Mouse (Mus musculus): Measurements from ENCODE around the gene Bcl7b. TPM values are rescaled to one million over a fixed set of nuclear protein-coding genes. Genes with fewer than 3 reads are reported as not detected.
A peak's percentile ranks its signal among the peaks of the same experiment; 100 is the strongest.

Gene Bcl7b
- polyA plus RNA-seq, 1 experiment = 22.9 TPM

- peak; percentile 50; the same call in 1 of the 2 replicates for TF ChIP-seq POLR2A (IDR thresholded peaks at IDR 0.05; ENCODE audit: borderline replicate concordance, extremely low read depth, insufficient read depth, insufficient read length, poor library complexity, severe bottlenecking)
- TF ChIP-seq CTCF (IDR thresholded peaks at IDR 0.05; ENCODE audit: borderline replicate concordance, extremely low read depth, insufficient read depth, insufficient read length) = no peak
- peak; percentile 100 for DNase-seq (ENCODE audit: low read depth)
Measured at GRCm38 (mm10) chr5:135186621-135187348, 18.7 kb downstream of the Bcl7b start, which contains the start of gene Baz1b. Gene Baz1b, plus strand, starts transcription at chr5:135187264.

GRCm38 (mm10) chr5:135187349-135188213 lies 19.5 kb downstream of the Bcl7b start:
- TF ChIP-seq CTCF (IDR thresholded peaks at IDR 0.05; ENCODE audit: borderline replicate concordance, extremely low read depth, insufficient read depth, insufficient read length) (no peak), POLR2A (IDR thresholded peaks at IDR 0.05; ENCODE audit: borderline replicate concordance, extremely low read depth, insufficient read depth, insufficient read length, poor library complexity, severe bottlenecking) (no peak)
- peak; percentile 31 for DNase-seq (ENCODE audit: low read depth)

GRCm38 (mm10) chr5:135188214-135188554 lies 20.1 kb downstream of the Bcl7b start:
- no peak for TF ChIP-seq CTCF (IDR thresholded peaks at IDR 0.05; ENCODE audit: borderline replicate concordance, extremely low read depth, insufficient read depth, insufficient read length)
- no peak for TF ChIP-seq POLR2A (IDR thresholded peaks at IDR 0.05; ENCODE audit: borderline replicate concordance, extremely low read depth, insufficient read depth, insufficient read length, poor library complexity, severe bottlenecking)
- DNase-seq (ENCODE audit: low read depth) = no peak

DNA sequence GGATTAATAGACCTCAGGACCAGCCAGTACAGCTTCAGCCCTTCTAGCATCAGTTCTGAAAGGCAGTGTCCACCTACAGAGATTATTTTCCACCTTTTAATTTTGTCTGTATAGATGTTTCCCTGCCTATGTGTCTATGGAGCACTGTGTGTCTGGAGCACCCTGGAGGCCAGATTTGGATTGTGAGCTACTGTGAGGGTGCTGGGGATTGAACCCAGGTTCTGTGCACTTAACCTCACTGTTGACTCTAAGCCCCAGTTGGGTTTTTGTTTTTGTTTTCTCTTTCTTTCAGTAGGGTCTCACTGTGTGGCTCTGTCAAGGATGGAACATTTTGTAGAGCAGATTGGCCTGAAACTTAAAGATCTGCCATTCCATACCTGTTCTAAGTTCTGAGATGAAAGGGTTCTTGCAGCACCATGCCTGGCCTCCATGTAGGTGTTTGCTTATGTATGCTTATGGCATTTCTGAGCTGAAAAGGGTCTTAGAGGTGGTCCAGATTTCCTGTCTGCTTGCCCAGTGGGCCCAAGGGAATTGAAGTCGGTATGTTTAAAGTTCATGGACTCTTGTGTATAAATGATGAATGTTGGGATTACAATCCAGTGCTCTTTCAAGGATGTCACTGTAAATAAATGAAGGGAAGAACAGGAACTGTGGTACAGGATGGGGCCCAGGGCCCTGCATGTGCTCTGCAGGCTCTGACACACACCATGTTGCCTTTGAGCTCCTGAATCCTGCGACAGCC lies 21.4 kb downstream of the Bcl7b start:
- no peak for TF ChIP-seq POLR2A (IDR thresholded peaks at IDR 0.05; ENCODE audit: borderline replicate concordance, extremely low read depth, insufficient read depth, insufficient read length, poor library complexity, severe bottlenecking)
- no peak for TF ChIP-seq CTCF (IDR thresholded peaks at IDR 0.05; ENCODE audit: borderline replicate concordance, extremely low read depth, insufficient read depth, insufficient read length)
- no peak for DNase-seq (ENCODE audit: low read depth)

GRCm38 (mm10) chr5:135191620-135192019 lies 23.5 kb downstream of the Bcl7b start:
- no peak for TF ChIP-seq POLR2A (IDR thresholded peaks at IDR 0.05; ENCODE audit: borderline replicate concordance, extremely low read depth, insufficient read depth, insufficient read length, poor library complexity, severe bottlenecking)
- TF ChIP-seq CTCF (IDR thresholded peaks at IDR 0.05; ENCODE audit: borderline replicate concordance, extremely low read depth, insufficient read depth, insufficient read length) = peak; percentile 69; the same call in 1 of the 2 replicates
- DNase-seq (ENCODE audit: low read depth) = peak; percentile 82

- TF ChIP-seq CTCF (IDR thresholded peaks at IDR 0.05; ENCODE audit: borderline replicate concordance, extremely low read depth, insufficient read depth, insufficient read length) = no peak
- TF ChIP-seq POLR2A (IDR thresholded peaks at IDR 0.05; ENCODE audit: borderline replicate concordance, extremely low read depth, insufficient read depth, insufficient read length, poor library complexity, severe bottlenecking) = no peak
- peak; percentile 13 for DNase-seq (ENCODE audit: low read depth)
Measured at GRCm38 (mm10) chr5:135192431-135192830, 24.3 kb downstream of the Bcl7b start.

DNA sequence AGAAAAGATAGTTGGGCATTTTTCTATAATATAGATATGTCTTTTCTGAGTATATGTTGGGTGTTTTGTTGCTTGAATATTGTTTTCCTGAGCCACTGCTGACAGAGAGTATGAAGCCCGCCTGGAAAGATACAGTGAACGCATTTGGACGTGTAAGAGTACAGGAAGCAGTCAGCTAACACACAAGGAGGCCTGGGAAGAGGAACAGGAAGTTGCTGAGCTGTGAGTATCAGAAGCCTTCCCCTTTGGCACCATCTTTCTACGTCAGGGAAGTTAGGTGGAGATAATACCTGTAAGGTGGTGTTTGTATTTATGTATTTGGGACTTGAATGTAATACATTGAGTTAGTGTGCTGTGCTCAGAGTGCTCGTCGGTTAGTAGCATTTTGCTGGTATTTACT lies 28.3 kb downstream of the Bcl7b start:
- TF ChIP-seq CTCF (IDR thresholded peaks at IDR 0.05; ENCODE audit: borderline replicate concordance, extremely low read depth, insufficient read depth, insufficient read length) (no peak), POLR2A (IDR thresholded peaks at IDR 0.05; ENCODE audit: borderline replicate concordance, extremely low read depth, insufficient read depth, insufficient read length, poor library complexity, severe bottlenecking) (no peak)
- DNase-seq (ENCODE audit: low read depth) = no peak

- TF ChIP-seq CTCF (IDR thresholded peaks at IDR 0.05; ENCODE audit: borderline replicate concordance, extremely low read depth, insufficient read depth, insufficient read length) (no peak), POLR2A (IDR thresholded peaks at IDR 0.05; ENCODE audit: borderline replicate concordance, extremely low read depth, insufficient read depth, insufficient read length, poor library complexity, severe bottlenecking) (no peak)
Measured at GRCm38 (mm10) chr5:135202763-135203162, 34.7 kb downstream of the Bcl7b start.

GRCm38 (mm10) chr5:135208197-135208596 lies 40.1 kb downstream of the Bcl7b start:
- TF ChIP-seq POLR2A (IDR thresholded peaks at IDR 0.05; ENCODE audit: borderline replicate concordance, extremely low read depth, insufficient read depth, insufficient read length, poor library complexity, severe bottlenecking) = no peak
- TF ChIP-seq CTCF (IDR thresholded peaks at IDR 0.05; ENCODE audit: borderline replicate concordance, extremely low read depth, insufficient read depth, insufficient read length) = peak; percentile 30; the same call in 1 of the 2 replicates
- no peak for DNase-seq (ENCODE audit: low read depth)

More at GRCm38 (mm10) chr5:135202763-135203162, 34.7 kb downstream of the Bcl7b start:
- no peak for DNase-seq (ENCODE audit: low read depth)

GRCm38 (mm10) chr5:135216871-135217270 lies 48.8 kb downstream of the Bcl7b start:
- DNase-seq (ENCODE audit: low read depth) = no peak
- TF ChIP-seq POLR2A (IDR thresholded peaks at IDR 0.05; ENCODE audit: borderline replicate concordance, extremely low read depth, insufficient read depth, insufficient read length, poor library complexity, severe bottlenecking) (no peak), CTCF (IDR thresholded peaks at IDR 0.05; ENCODE audit: borderline replicate concordance, extremely low read depth, insufficient read depth, insufficient read length) (no peak)

- TF ChIP-seq CTCF (IDR thresholded peaks at IDR 0.05; ENCODE audit: borderline replicate concordance, extremely low read depth, insufficient read depth, insufficient read length) (no peak), POLR2A (IDR thresholded peaks at IDR 0.05; ENCODE audit: borderline replicate concordance, extremely low read depth, insufficient read depth, insufficient read length, poor library complexity, severe bottlenecking) (no peak)
- DNase-seq (ENCODE audit: low read depth) = no peak
Measured at GRCm38 (mm10) chr5:135220941-135221340, 52.9 kb downstream of the Bcl7b start.
